Mouse (Mus musculus) ES-Bruce4 (cell line): Measurements from ENCODE around the gene Zranb3. TPM values are rescaled to one million over a fixed set of nuclear protein-coding genes. Genes with fewer than 3 reads are reported as not detected.
"Not testable (repeated sequence)": the region's sequence is repeated elsewhere in the genome, so short reads cannot be mapped to it uniquely, and the experiment has no call there.

Experiments
- H3K27ac ChIP-seq: 2 replicates; pipeline ENCODE4 v1.5.1; 2012; ENCODE audit warnings: low read length, inconsistent platforms; ENCODE audit not compliant: insufficient read depth
- H3K27me3 ChIP-seq: 2 replicates; pipeline ENCODE4 v1.6.1; 2012; ENCODE audit warnings: mild to moderate bottlenecking, low read length, inconsistent platforms; ENCODE audit not compliant: control insufficient read depth, poor library complexity, insufficient read depth, severe bottlenecking
- H3K36me3 ChIP-seq: 2 replicates; pipeline ENCODE4 v1.6.1; 2012; ENCODE audit warnings: inconsistent platforms, mild to moderate bottlenecking, low read length, moderate library complexity; ENCODE audit not compliant: control insufficient read depth, poor library complexity, insufficient read depth, severe bottlenecking
- H3K4me1 ChIP-seq: one replicate; pipeline ENCODE4 v1.8.1; 2011; ENCODE audit warnings: low read length; ENCODE audit not compliant: control insufficient read depth, insufficient read depth
- H3K4me3 ChIP-seq: 2 replicates; pipeline ENCODE4 v1.5.1; 2011; ENCODE audit warnings: low read depth, mild to moderate bottlenecking, low read length
- H3K9ac ChIP-seq: 2 replicates; pipeline ENCODE4 v1.6.1; 2012; ENCODE audit warnings: low read depth, mild to moderate bottlenecking, inconsistent platforms; ENCODE audit not compliant: poor library complexity, severe bottlenecking
- H3K9me3 ChIP-seq: replicated peaks from 2 replicates; pipeline ENCODE4 v1.6.1; 2012; ENCODE audit warnings: mild to moderate bottlenecking, low read length, inconsistent platforms; ENCODE audit not compliant: control insufficient read depth, poor library complexity, insufficient read depth, severe bottlenecking
- CTCF ChIP-seq: IDR thresholded peaks from one replicate; pipeline ENCODE4 v1.8.1; 2011; ENCODE audit warnings: low read depth, low read length
- EP300 ChIP-seq: IDR thresholded peaks from 2 replicates; pipeline ENCODE4 v1.6.1; 2011; ENCODE audit warnings: low read depth, low read length; ENCODE audit not compliant: insufficient read depth
- POLR2A ChIP-seq: IDR thresholded peaks from one replicate; pipeline ENCODE4 v1.8.1; 2011; ENCODE audit warnings: low read length; ENCODE audit not compliant: insufficient read depth
- polyA plus RNA-seq: library from polyadenylated mRNA; stranded (reverse); fragments of >200 nt; gene quantifications from 2 replicates; pipeline ENCODE4 v1.2.4, GENCODE M21; 2011; ENCODE audit warnings: low read depth; ENCODE audit not compliant: missing spikeins, insufficient read depth, insufficient read length

Gene Zranb3
- polyA plus RNA-seq, 1 experiment, result 55.7 TPM

DNA sequence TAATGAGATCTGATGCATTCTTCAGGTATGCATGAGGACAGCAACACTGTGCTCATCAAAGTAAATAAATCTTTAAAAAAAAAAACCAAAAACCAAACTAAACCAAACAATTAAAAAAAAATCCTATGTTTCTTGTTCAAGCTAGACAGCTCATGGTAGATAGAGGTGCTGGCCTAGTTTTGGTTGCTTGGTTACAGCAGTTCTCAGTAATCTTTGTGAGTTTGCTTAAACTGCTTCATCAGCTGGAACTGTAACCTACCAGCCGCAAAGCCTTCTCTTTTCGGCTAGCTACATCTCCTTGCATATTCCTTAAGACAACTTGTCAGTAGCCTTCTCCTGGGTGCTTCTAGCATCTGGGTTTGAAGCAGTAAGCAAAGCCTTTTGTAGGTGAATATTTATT, 93.1 kb downstream of the Zranb3 start:
- Histone ChIP-seq H3K9ac (no peak overlapping the region), H3K4me1 (no peaks in the 10 kb centered on the region), H3K9me3 (no peaks in the 10 kb centered on the region; the same call in 1 of the 2 replicates), H3K4me3 (no peak overlapping the region), H3K36me3 (no peaks in the 10 kb centered on the region; the same call in 1 of the 2 replicates), H3K27me3 (no peaks in the 10 kb centered on the region), H3K27ac (no peak overlapping the region)
- TF ChIP-seq POLR2A (no peak), EP300 (no peak), CTCF (no peak)

DNA sequence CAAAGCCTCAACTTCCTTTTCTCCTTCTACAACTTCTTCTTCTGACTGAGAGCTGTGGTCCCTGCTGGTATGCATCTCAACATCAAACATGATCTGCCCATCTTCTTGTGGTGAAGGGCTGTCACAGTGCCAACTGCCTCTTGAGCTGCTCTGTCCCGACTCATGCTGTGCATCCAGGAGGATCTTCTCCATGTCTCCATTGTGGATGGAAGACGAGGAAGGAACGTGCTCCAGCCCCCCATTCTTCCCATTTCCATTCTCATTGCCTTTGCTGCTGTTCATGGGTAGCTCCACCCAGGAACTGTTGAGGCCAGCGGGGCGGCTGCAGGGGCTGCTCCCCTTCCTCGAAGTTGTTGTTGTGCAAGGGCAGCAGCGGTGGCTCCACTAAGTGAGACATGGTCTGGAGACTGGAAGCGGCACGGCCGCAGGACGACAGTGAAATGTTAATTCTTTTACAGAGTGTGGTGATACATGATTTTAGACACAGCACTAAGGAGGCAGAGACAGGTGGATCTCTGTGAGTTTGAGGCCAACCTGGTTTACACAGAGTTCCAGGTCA, 96.7 kb downstream of the Zranb3 start:
- not testable (repeated sequence) for H3K36me3 ChIP-seq, H3K9me3 ChIP-seq
- TF ChIP-seq EP300, result 0 out of 2 replicates have a peak, but pooled peaks have one; percentile 35

GRCm38 (mm10) chr1:128004371-128004720, 98.5 kb downstream of the Zranb3 start:
- Histone ChIP-seq H3K4me3 (no peak overlapping the region), H3K27me3 (no peaks in the 10 kb centered on the region), H3K9me3 (no peaks in the 10 kb centered on the region; the same call in 1 of the 2 replicates), H3K9ac (no peak overlapping the region), H3K27ac (0 out of 2 replicates have a peak overlapping the region, but pooled peaks have one; percentile 6), H3K36me3 (no peaks in the 10 kb centered on the region), H3K4me1 (peaks cover 7% of the 10 kb centered on the region)
- TF ChIP-seq POLR2A (no peak), CTCF (no peak), EP300 (no peak)

More for the DNA sequence above, 96.7 kb downstream of the Zranb3 start:
- H3K4me1 ChIP-seq, H3K27ac ChIP-seq, H3K27me3 ChIP-seq, H3K9ac ChIP-seq, H3K4me3 ChIP-seq: not testable (repeated sequence)

DNA sequence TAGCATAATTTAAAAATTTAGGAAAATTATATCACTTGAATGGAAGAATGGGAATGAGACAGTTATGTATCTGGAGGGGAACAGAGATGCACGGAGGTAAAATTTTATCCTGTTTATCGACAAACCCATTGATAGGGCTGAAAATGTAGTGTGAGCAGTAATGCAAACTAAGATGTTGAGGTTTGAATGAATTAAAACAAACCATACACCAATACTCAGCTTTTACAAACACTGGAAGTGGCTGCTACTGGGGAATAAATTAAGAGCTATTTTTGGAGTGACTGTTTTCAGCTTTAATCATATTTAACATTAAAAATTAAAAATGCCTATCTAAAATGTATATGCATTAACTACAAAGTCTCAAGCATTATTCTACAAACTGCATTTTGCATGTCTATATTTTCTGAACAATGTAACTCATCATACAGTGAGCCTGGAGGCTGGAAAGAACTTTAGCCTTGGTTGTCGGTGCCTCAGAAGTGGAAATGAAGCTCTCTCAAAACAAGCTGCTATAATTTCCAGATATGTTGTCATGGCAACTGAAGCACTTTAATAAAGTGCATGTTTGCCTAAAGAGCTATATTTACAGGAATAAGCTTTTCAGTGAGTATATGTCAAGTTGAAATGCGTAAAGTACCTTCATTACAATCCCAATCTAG, 99.0 kb downstream of the Zranb3 start:
- no peak overlapping the region for H3K27ac ChIP-seq
- no peaks in the 10 kb centered on the region for H3K27me3 ChIP-seq
- H3K9me3 ChIP-seq, result no peaks in the 10 kb centered on the region
- peaks cover 7% of the 10 kb centered on the region for H3K4me1 ChIP-seq
- no peak overlapping the region for H3K4me3 ChIP-seq
- TF ChIP-seq POLR2A (no peak), CTCF (no peak), EP300 (no peak)
- H3K9ac ChIP-seq, result no peak overlapping the region
- H3K36me3 ChIP-seq, result no peaks in the 10 kb centered on the region

DNA sequence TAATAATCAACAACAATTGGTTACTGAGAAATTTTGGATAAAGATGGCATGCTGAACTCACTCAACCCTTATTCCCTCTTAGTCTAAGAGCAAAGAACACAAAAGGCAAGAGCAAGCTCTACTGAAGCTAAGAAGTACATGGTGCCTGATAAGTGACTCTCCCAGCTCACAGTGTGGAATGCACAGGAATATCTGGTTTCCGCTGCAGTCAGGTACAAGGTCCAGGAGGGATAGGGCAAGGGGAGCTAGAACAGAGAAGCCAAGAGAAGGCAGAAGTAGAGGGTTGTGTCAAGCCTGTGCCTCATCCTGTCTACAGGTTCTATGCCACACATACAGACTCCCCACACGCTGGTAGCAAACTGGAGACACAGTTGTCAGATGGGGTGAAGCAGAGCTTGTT, 100.7 kb downstream of the Zranb3 start:
- peak overlapping the region; percentile 78 for H3K27ac ChIP-seq
- H3K27me3 ChIP-seq, result no peaks in the 10 kb centered on the region
- no peaks in the 10 kb centered on the region for H3K36me3 ChIP-seq
- no peaks in the 10 kb centered on the region for H3K9me3 ChIP-seq
- TF ChIP-seq CTCF, result no peak
- no peak for TF ChIP-seq EP300
- no peak for TF ChIP-seq POLR2A
- no peak overlapping the region for H3K4me3 ChIP-seq
- peaks cover 7% of the 10 kb centered on the region for H3K4me1 ChIP-seq
- H3K9ac ChIP-seq, result no peak overlapping the region

GRCm38 (mm10) chr1:128000931-128001330, 101.9 kb downstream of the Zranb3 start:
- H3K9me3 ChIP-seq, H3K4me1 ChIP-seq, H3K4me3 ChIP-seq, H3K9ac ChIP-seq, H3K27me3 ChIP-seq, H3K36me3 ChIP-seq: not testable (repeated sequence)
- H3K27ac ChIP-seq, result peak overlapping the region; percentile 93
